Mouse (Mus musculus) small intestine, adult 2 months (tissue): ENCODE data around the gene Zfp335. TPM values are rescaled to one million over a fixed set of nuclear protein-coding genes. Genes with fewer than 3 reads are reported as not detected.

Experiments
- H3K27ac ChIP-seq: fragments of 200-500 bp; 2 replicates; pipeline ENCODE4 v1.5.1; 2012; ENCODE audit warnings: low read depth, low read length, control low read depth, inconsistent platforms; ENCODE audit not compliant: insufficient read depth
- H3K27me3 ChIP-seq: fragments of 200-500 bp; 2 replicates; pipeline ENCODE4 v1.6.1; 2012; ENCODE audit warnings: mild to moderate bottlenecking, moderate library complexity, low read length, inconsistent platforms; ENCODE audit not compliant: control insufficient read depth, insufficient read depth
- H3K36me3 ChIP-seq: fragments of 200-500 bp; 2 replicates; pipeline ENCODE4 v1.6.1; 2012; ENCODE audit warnings: mild to moderate bottlenecking, low read length, control low read depth, inconsistent platforms; ENCODE audit not compliant: control insufficient read depth, insufficient read depth
- H3K4me1 ChIP-seq: fragments of 200-500 bp; 2 replicates; pipeline ENCODE4 v1.6.1; 2012; ENCODE audit warnings: low read length, inconsistent platforms, mixed read lengths; ENCODE audit not compliant: control insufficient read depth, insufficient read depth, insufficient read length
- H3K4me3 ChIP-seq: fragments of 200-500 bp; 2 replicates; pipeline ENCODE4 v1.5.1; 2012; ENCODE audit warnings: low read depth, mild to moderate bottlenecking, control low read depth, inconsistent platforms, low read length, moderate library complexity
- CTCF ChIP-seq: fragments of 200-500 bp; IDR thresholded peaks from 2 replicates; pipeline ENCODE4 v1.5.1; 2012; ENCODE audit warnings: low read depth, mild to moderate bottlenecking, control low read depth, inconsistent platforms, low read length, moderate library complexity, mixed read lengths; ENCODE audit not compliant: insufficient replicate concordance, insufficient read length; ENCODE audit errors: extremely low read depth
- POLR2A ChIP-seq: fragments of 200-500 bp; IDR thresholded peaks from 2 replicates; pipeline ENCODE4 v1.6.1; 2012; ENCODE audit warnings: low read depth, mild to moderate bottlenecking, control low read depth, inconsistent platforms, low read length, moderate library complexity
- WGBS: fragments of 180-500 bp; shearing (Covaris S2); methylation state at CpG from one replicate; pipeline ENCODE4 v1.1.7; 2018; 5-methylcytosine and 5-hydroxymethylcytosine counted together
- polyA plus RNA-seq: library from polyadenylated mRNA; depleted of rRNA; stranded (reverse); fragments of >200 nt; gene quantifications from 2 replicates; pipeline ENCODE4 v1.2.3, GENCODE M21; 2012; rRNA removed

Zfp335 gene
- 19.1 and 34.1 TPM in 2 replicates for polyA plus RNA-seq

- H3K27ac ChIP-seq, result peak within 1 kb of the TSS; percentile 98
- H3K27me3 ChIP-seq, result no peaks in the 10 kb centered on the region
- H3K4me1 ChIP-seq, result peaks cover 11% of the 10 kb centered on the region; the same call in 1 of the 2 replicates
- no peak for TF ChIP-seq CTCF
- TF ChIP-seq POLR2A, result peak; percentile 74
- under 1% methylated on average over 91 of the region's 91 CpGs for WGBS
- peak within 1 kb of the TSS; percentile 88 for H3K4me3 ChIP-seq
- H3K36me3 ChIP-seq, result peaks cover 30% of the 10 kb centered on the region
These were observed at the start of gene Zfp335 for GRCm38 (mm10) chr2:164911086-164912048. Gene Zfp335, minus strand, starts transcription at chr2:164911757.

- peak within 1 kb of the TSS; percentile 82 for H3K4me3 ChIP-seq
- TF ChIP-seq CTCF (no peak), POLR2A (no peak)
These were observed 49.3 kb upstream of the Zfp335 start, which contains the start of gene Slc12a5 for GRCm38 (mm10) chr2:164960716-164961441. Gene Slc12a5, plus strand, starts transcription at chr2:164960802.

GRCm38 (mm10) chr2:164957548-164958315 lies 46.2 kb upstream of the Zfp335 start:
- 0 out of 2 replicates have a peak, but pooled peaks cover 8% of the 10 kb centered on the region for H3K27me3 ChIP-seq

More at GRCm38 (mm10) chr2:164960716-164961441, 49.3 kb upstream of the Zfp335 start, which contains the start of gene Slc12a5:
- Histone ChIP-seq H3K27me3 (no peaks in the 10 kb centered on the region), H3K36me3 (no peaks in the 10 kb centered on the region), H3K27ac (no peak within 1 kb of the TSS), H3K4me1 (peaks cover 6% of the 10 kb centered on the region; the same call in 1 of the 2 replicates)
- 3% methylated on average over 46 of the region's 54 CpGs for WGBS

GRCm38 (mm10) chr2:164956195-164956594 lies 44.6 kb upstream of the Zfp335 start:
- Histone ChIP-seq H3K4me3 (no peak overlapping the region), H3K27ac (no peak overlapping the region), H3K36me3 (no peaks in the 10 kb centered on the region), H3K4me1 (peaks cover 5% of the 10 kb centered on the region; the same call in 1 of the 2 replicates), H3K27me3 (peaks cover 8% of the 10 kb centered on the region; the same call in 1 of the 2 replicates)
- TF ChIP-seq POLR2A (no peak), CTCF (no peak)
- 38% methylated on average over 5 of the region's 5 CpGs for WGBS

More at GRCm38 (mm10) chr2:164957548-164958315, 46.2 kb upstream of the Zfp335 start:
- TF ChIP-seq POLR2A (no peak), CTCF (0 out of 2 replicates have a peak, but pooled peaks have one; percentile 9)
- Histone ChIP-seq H3K4me1 (peaks cover 6% of the 10 kb centered on the region; the same call in 1 of the 2 replicates), H3K27ac (no peak overlapping the region), H3K36me3 (no peaks in the 10 kb centered on the region), H3K4me3 (no peak overlapping the region)
- 63% methylated on average over 9 of the region's 9 CpGs for WGBS

DNA sequence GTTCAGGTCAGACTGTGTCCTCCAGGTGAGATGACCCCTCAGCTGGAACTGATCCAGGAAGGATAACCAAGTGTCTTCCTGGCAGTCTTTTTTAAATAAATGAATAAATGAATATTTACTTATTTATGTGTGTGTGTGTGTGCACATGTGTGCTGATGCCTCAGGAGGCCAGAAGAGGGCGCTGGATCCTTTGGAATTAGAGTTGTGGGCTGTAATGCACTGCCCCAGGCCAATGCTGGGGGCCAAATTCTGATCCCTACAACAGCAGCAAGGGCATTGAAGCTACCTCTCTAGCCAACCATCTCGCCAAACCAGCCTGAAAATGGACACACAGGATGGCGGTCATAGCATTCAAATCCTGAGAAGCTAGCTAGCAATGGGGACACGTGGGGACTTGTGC lies 44.2 kb upstream of the Zfp335 start:
- Histone ChIP-seq H3K4me1 (0 out of 2 replicates have a peak, but pooled peaks cover 2% of the 10 kb centered on the region), H3K36me3 (no peaks in the 10 kb centered on the region), H3K27ac (no peak overlapping the region), H3K27me3 (peaks cover 10% of the 10 kb centered on the region; the same call in 1 of the 2 replicates), H3K4me3 (no peak overlapping the region)
- WGBS, result 66% methylated on average over 4 of the region's 4 CpGs
- no peak for TF ChIP-seq CTCF
- no peak for TF ChIP-seq POLR2A

- 3% methylated on average over 21 of the region's 21 CpGs for WGBS
- Histone ChIP-seq H3K4me1 (no peaks in the 10 kb centered on the region; the same call in 1 of the 2 replicates), H3K36me3 (no peaks in the 10 kb centered on the region), H3K4me3 (no peak overlapping the region), H3K27ac (no peak overlapping the region), H3K27me3 (peaks cover 35% of the 10 kb centered on the region)
- TF ChIP-seq CTCF (peak; percentile 85), POLR2A (no peak)
These were observed 41.7 kb upstream of the Zfp335 start for GRCm38 (mm10) chr2:164953224-164953623.
